Mouse (Mus musculus) MEL (cell line): ENCODE data around the gene Zfp981. TPM values are rescaled to one million over a fixed set of nuclear protein-coding genes. Genes with fewer than 3 reads are reported as not detected.
"Not testable (repeated sequence)": the region's sequence is repeated elsewhere in the genome, so short reads cannot be mapped to it uniquely, and the experiment has no call there.

Experiments
- DNase-seq: peaks from one replicate; pipeline ENCODE4 v3.0.0; 2011; ENCODE audit warnings: low read depth, low spot score
- H3K27ac ChIP-seq: 2 replicates; pipeline ENCODE4 v1.5.1; 2012; ENCODE audit warnings: low read depth, mild to moderate bottlenecking, control low read depth, low read length, moderate library complexity; ENCODE audit not compliant: control insufficient read depth
- H3K27me3 ChIP-seq, 2 experiments: fragments of 150-350 bp in 1 of 2; sonication (generic) in 1 of 2; 2 replicates each; pipeline ENCODE4 v1.6.1; 2012; ENCODE audit warnings: low read length in 2 of 2, mild to moderate bottlenecking in 2 of 2, improper control_type of control experiment in 1 of 2, moderate library complexity in 1 of 2; ENCODE audit not compliant: insufficient read depth in 2 of 2, control insufficient read depth in 1 of 2
- H3K36me3 ChIP-seq, 2 experiments: 2 replicates each; pipeline ENCODE4 v1.6.1; 2012 to 2014; ENCODE audit warnings: low read length in 2 of 2, improper control_type of control experiment in 1 of 2, inconsistent platforms in 1 of 2, mild to moderate bottlenecking in 1 of 2; ENCODE audit not compliant: insufficient read depth in 2 of 2, control insufficient read depth in 1 of 2
- H3K4me1 ChIP-seq, 2 experiments: fragments of 150-350 bp in 1 of 2; sonication (generic) in 1 of 2; 2 replicates each; pipeline ENCODE4 v1.6.1; 2012; ENCODE audit warnings: low read length in 2 of 2, improper control_type of control experiment in 1 of 2, mild to moderate bottlenecking in 1 of 2; ENCODE audit not compliant: insufficient read depth in 2 of 2, control insufficient read depth in 1 of 2
- H3K4me3 ChIP-seq, 2 experiments: fragments of 150-350 bp in 1 of 2; sonication (generic) in 1 of 2; 2 replicates each; pipeline ENCODE4 v1.5.1; 2012; ENCODE audit warnings: low read depth in 2 of 2, low read length in 2 of 2, mild to moderate bottlenecking in 2 of 2, moderate library complexity in 2 of 2, control low read depth in 1 of 2, improper control_type of control experiment in 1 of 2; ENCODE audit not compliant: control insufficient read depth in 1 of 2, insufficient read depth in 1 of 2
- H3K79me2 ChIP-seq: 2 replicates; pipeline ENCODE4 v1.6.1; 2012; ENCODE audit warnings: mild to moderate bottlenecking, low read length, moderate library complexity; ENCODE audit not compliant: control insufficient read depth, poor library complexity, insufficient read depth
- H3K9ac ChIP-seq: 2 replicates; pipeline ENCODE4 v1.6.1; 2012; ENCODE audit warnings: low read depth, mild to moderate bottlenecking, control low read depth, low read length, moderate library complexity; ENCODE audit not compliant: control insufficient read depth, poor library complexity, severe bottlenecking
- H3K9me3 ChIP-seq: fragments of 150-350 bp; sonication (generic); replicated peaks from 2 replicates; pipeline ENCODE4 v1.6.1; 2012; ENCODE audit warnings: mild to moderate bottlenecking, low read length, improper control_type of control experiment, moderate library complexity; ENCODE audit not compliant: insufficient read depth
- CHD1 ChIP-seq: IDR thresholded peaks from 2 replicates; pipeline ENCODE4 v1.6.1; 2012; ENCODE audit warnings: low read depth, mild to moderate bottlenecking, inconsistent platforms, low read length, improper control_type of control experiment
- ELF1 ChIP-seq: IDR thresholded peaks from 2 replicates; pipeline ENCODE4 v1.6.1; 2014; ENCODE audit warnings: low read depth, mild to moderate bottlenecking, inconsistent platforms, low read length, improper control_type of control experiment, moderate library complexity
- EP300 ChIP-seq, 2 experiments: IDR thresholded peaks; 2 replicates each; pipeline ENCODE4 v1.6.1; 2011; ENCODE audit warnings: improper control_type of control experiment in 2 of 2, low read length in 2 of 2, low read depth in 1 of 2, mild to moderate bottlenecking in 1 of 2
- ETS1 ChIP-seq: IDR thresholded peaks from 2 replicates; pipeline ENCODE4 v1.6.1; 2012; ENCODE audit warnings: low read depth, mild to moderate bottlenecking, inconsistent platforms, low read length, improper control_type of control experiment, moderate library complexity
- GATA1 ChIP-seq: IDR thresholded peaks from 2 replicates; pipeline ENCODE4 v1.6.1; 2011; ENCODE audit warnings: low read depth, low read length, improper control_type of control experiment
- JUND ChIP-seq: IDR thresholded peaks from 2 replicates; pipeline ENCODE4 v1.6.1; 2011; ENCODE audit warnings: low read depth, mild to moderate bottlenecking, improper control_type of control experiment, low read length
- MAX ChIP-seq: IDR thresholded peaks from 2 replicates; pipeline ENCODE4 v1.6.1; 2011; ENCODE audit warnings: low read length, improper control_type of control experiment
- MYB ChIP-seq: IDR thresholded peaks from 2 replicates; pipeline ENCODE4 v1.6.1; 2011; ENCODE audit warnings: mild to moderate bottlenecking, low read depth, low read length, improper control_type of control experiment
- NRF1 ChIP-seq: IDR thresholded peaks from 2 replicates; pipeline ENCODE4 v1.6.1; 2014; ENCODE audit warnings: low read depth, mild to moderate bottlenecking, inconsistent platforms, low read length, improper control_type of control experiment, moderate library complexity; ENCODE audit not compliant: poor library complexity, insufficient read depth, severe bottlenecking
- POLR2A ChIP-seq, 2 experiments: IDR thresholded peaks; 2 replicates each; pipeline ENCODE4 v1.6.1; 2011 to 2012; ENCODE audit warnings: low read length in 2 of 2, mild to moderate bottlenecking in 2 of 2, control low read depth in 1 of 2, improper control_type of control experiment in 1 of 2, low read depth in 1 of 2, moderate library complexity in 1 of 2; ENCODE audit not compliant: control insufficient read depth in 1 of 2, insufficient read depth in 1 of 2, poor library complexity in 1 of 2
- POLR2AphosphoS2 ChIP-seq: IDR thresholded peaks from 2 replicates; pipeline ENCODE4 v1.6.1; 2011; ENCODE audit warnings: low read length, improper control_type of control experiment
- RAD21 ChIP-seq: IDR thresholded peaks from 2 replicates; pipeline ENCODE4 v1.6.1; 2011; ENCODE audit warnings: mild to moderate bottlenecking, low read depth, low read length, improper control_type of control experiment
- RCOR1 ChIP-seq: IDR thresholded peaks from 2 replicates; pipeline ENCODE4 v1.6.1; 2012; ENCODE audit warnings: low read depth, mild to moderate bottlenecking, inconsistent platforms, low read length, improper control_type of control experiment
- SIN3A ChIP-seq: IDR thresholded peaks from 2 replicates; pipeline ENCODE4 v1.6.1; 2012; ENCODE audit warnings: low read length, improper control_type of control experiment, inconsistent platforms
- TBP ChIP-seq: IDR thresholded peaks from 2 replicates; pipeline ENCODE4 v1.8.0; 2011; ENCODE audit warnings: low read depth, low read length, improper control_type of control experiment
- TCF12 ChIP-seq: IDR thresholded peaks from 2 replicates; pipeline ENCODE4 v1.6.1; 2014; ENCODE audit warnings: low read depth, mild to moderate bottlenecking, inconsistent platforms, low read length, improper control_type of control experiment, moderate library complexity
- polyA plus RNA-seq, 2 experiments: library from polyadenylated mRNA; stranded (reverse) in 1 of 2; unstranded in 1 of 2; fragments of >175 nt in 1 of 2; fragments of >200 nt in 1 of 2; gene quantifications; 2 replicates each; pipeline versions ENCODE4 v1.2.1 to v1.2.4; 2012; ENCODE audit warnings: low replicate concordance in 2 of 2, low read depth in 1 of 2; ENCODE audit not compliant: insufficient read length in 2 of 2, insufficient read depth in 1 of 2, missing spikeins in 1 of 2
- total RNA-seq: library from RNA; depleted of rRNA; stranded (reverse); fragments of 300-350 nt; gene quantifications from 2 replicates; pipeline ENCODE4 v1.2.3, GENCODE M21; 2012; rRNA removed

The Zfp981 gene
- total RNA-seq (0.46 and 0.75 TPM in 2 replicates), polyA plus RNA-seq (1 to 10 TPM in 1 of 2 experiments, not detected in 1; 2.9 TPM)

- H3K9me3 ChIP-seq, DNase-seq, H3K79me2 ChIP-seq, H3K27ac ChIP-seq, H3K9ac ChIP-seq, H3K4me3 ChIP-seq, H3K36me3 ChIP-seq, H3K27me3 ChIP-seq, H3K4me1 ChIP-seq: not testable (repeated sequence)
These were observed at the start of gene Zfp981 for GRCm38 (mm10) chr4:146501727-146502126. Gene Zfp981 (plus strand): TSS chr4:146502027.

DNA sequence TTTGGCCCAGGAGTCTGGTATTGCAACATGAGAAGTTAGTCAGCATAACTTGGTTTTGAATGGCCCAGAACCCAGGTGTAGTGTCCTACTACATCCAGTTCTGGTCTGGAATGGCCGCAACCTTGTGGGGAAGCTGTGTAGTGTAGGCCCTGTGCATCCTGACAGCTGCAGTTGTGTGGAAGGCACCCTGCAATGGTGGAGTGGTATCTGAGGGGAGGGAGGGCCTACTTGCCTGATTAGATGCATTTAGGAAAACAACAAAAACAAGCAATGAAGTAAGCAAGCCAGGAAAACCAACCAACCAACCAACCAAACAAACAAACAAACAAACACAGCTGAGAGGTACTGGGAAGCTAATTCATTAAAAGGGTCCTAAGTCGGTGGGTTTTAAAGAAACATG lies 49.3 kb upstream of the Zfp981 start:
- H3K27me3 ChIP-seq, H3K79me2 ChIP-seq, H3K9ac ChIP-seq, H3K27ac ChIP-seq, H3K4me3 ChIP-seq, H3K4me1 ChIP-seq, DNase-seq, H3K36me3 ChIP-seq, H3K9me3 ChIP-seq: not testable (repeated sequence)

DNA sequence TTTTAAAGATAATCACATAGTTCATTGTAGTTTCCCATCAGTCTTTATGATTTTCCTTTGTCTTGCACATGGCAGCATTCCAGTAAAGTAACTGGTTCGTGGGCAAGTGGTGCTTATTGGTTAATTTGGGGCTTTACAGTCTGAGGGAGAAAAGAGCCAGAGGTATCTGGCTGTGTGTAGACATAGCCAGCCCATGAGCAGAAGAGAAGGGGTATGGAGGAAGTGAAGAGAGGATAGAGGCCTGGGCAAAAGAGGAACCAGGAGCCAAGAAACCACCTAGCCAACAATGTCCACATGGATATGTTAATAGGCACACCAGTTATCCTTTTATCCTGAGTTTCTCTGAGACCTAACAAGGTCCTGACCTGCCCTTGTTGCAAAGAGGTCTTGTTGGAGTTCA lies 47.7 kb upstream of the Zfp981 start:
- DNase-seq, H3K36me3 ChIP-seq: not testable (repeated sequence)

GRCm38 (mm10) chr4:146454896-146455295 lies 46.9 kb upstream of the Zfp981 start:
- no peaks in the 10 kb centered on the region; a peak in 1 of 4 replicates for H3K36me3 ChIP-seq
- H3K27ac ChIP-seq: no peak overlapping the region
- TF ChIP-seq EP300 (IDR thresholded peaks at IDR 0.05; ENCODE audit: low read depth in 1 of 2, low read length in 2 of 2) (no peak), POLR2AphosphoS2 (no peak), RCOR1 (no peak)
- H3K27me3 ChIP-seq: no peaks in the 10 kb centered on the region
- H3K79me2 ChIP-seq: no peaks in the 10 kb centered on the region
- no peak for DNase-seq
- H3K4me3 ChIP-seq: no peak overlapping the region
- no peaks in the 10 kb centered on the region for H3K9me3 ChIP-seq
- no peaks in the 10 kb centered on the region for H3K4me1 ChIP-seq
- H3K9ac ChIP-seq: no peak overlapping the region

More for the DNA sequence above, 47.7 kb upstream of the Zfp981 start:
- H3K4me1 ChIP-seq, H3K79me2 ChIP-seq, H3K4me3 ChIP-seq, H3K9ac ChIP-seq, H3K27me3 ChIP-seq, H3K9me3 ChIP-seq, H3K27ac ChIP-seq: not testable (repeated sequence)

DNA sequence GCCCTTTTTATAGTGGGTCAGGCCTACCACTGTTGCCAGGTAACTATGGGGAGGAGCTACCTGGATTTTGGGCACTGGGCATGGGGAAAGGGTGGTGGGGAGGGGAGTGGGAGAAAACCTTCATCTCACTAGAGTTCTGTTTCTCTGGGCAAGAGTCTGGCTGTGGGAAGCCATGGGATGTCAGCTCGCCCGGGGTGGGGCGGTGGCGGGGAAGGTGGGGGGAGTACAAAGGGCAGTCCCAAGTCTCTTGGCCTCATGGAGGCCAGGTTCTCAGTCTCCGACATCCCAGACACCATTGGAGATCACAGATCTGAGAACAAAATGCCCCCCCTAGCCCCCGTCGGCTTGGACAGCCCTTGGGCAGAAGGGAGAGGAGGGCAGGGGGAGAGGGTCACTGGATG lies 46.5 kb upstream of the Zfp981 start:
- Histone ChIP-seq H3K27me3 (no peaks in the 10 kb centered on the region), H3K9me3 (no peaks in the 10 kb centered on the region), H3K79me2 (no peaks in the 10 kb centered on the region), H3K27ac (no peak overlapping the region), H3K4me3 (no peak overlapping the region), H3K9ac (no peak overlapping the region), H3K36me3 (no peaks in the 10 kb centered on the region; a peak in 1 of 4 replicates), H3K4me1 (no peaks in the 10 kb centered on the region)
- DNase-seq: no peak
- TF ChIP-seq CHD1 (no peak), ELF1 (no peak), MAX (no peak), TBP (no peak), MYB (no peak), NRF1 (no peak), POLR2A (IDR thresholded peaks at IDR 0.05; ENCODE audit: control insufficient read depth in 1 of 2, insufficient read depth in 1 of 2, low read depth in 1 of 2, low read length in 2 of 2, poor library complexity in 1 of 2) (no peak), GATA1 (no peak), ETS1 (no peak), RAD21 (no peak), SIN3A (no peak), EP300 (IDR thresholded peaks at IDR 0.05; ENCODE audit: low read depth in 1 of 2, low read length in 2 of 2) (no peak), TCF12 (no peak), JUND (no peak)
